Mouse (Mus musculus) intestine, embryonic 16.5 days (tissue): Measurements from ENCODE around the gene Tmeff2. TPM values are rescaled to one million over a fixed set of nuclear protein-coding genes. Genes with fewer than 3 reads are reported as not detected.

Source experiments
- ATAC-seq: fragments of 200-750 bp; cut with Nextera tagmentation; 2 replicates; pipeline ENCODE4 v1.8.0; 2017; ENCODE audit warnings: moderate TSS enrichment, moderate library complexity
- H3K27ac ChIP-seq: fragments of 300-500 bp; sonication (generic); 2 replicates; pipeline ENCODE4 v1.5.1; 2014; ENCODE audit warnings: mild to moderate bottlenecking, low read length
- H3K27me3 ChIP-seq: fragments of 300-500 bp; sonication (generic); replicated peaks from 2 replicates; pipeline ENCODE4 v1.6.1; 2014; ENCODE audit warnings: low read length, control low read depth, mixed read lengths; ENCODE audit not compliant: control insufficient read depth, insufficient read depth
- H3K36me3 ChIP-seq: fragments of 300-500 bp; sonication (generic); 2 replicates; pipeline ENCODE4 v1.6.1; 2014; ENCODE audit warnings: low read length, control low read depth; ENCODE audit not compliant: control insufficient read depth, insufficient read depth
- H3K4me1 ChIP-seq: fragments of 300-500 bp; sonication (generic); 2 replicates; pipeline ENCODE4 v1.6.1; 2014; ENCODE audit warnings: low read length, control low read depth, mixed read lengths; ENCODE audit not compliant: control insufficient read depth, insufficient read depth
- H3K4me2 ChIP-seq: fragments of 300-500 bp; sonication (generic); 2 replicates; pipeline ENCODE4 v1.6.1; 2014; ENCODE audit warnings: low read depth, low read length, control low read depth
- H3K4me3 ChIP-seq: fragments of 300-500 bp; sonication (generic); 2 replicates; pipeline ENCODE4 v1.5.1; 2014; ENCODE audit warnings: mild to moderate bottlenecking, low read length
- H3K9ac ChIP-seq: fragments of 300-500 bp; sonication (generic); 2 replicates; pipeline ENCODE4 v1.6.1; 2014; ENCODE audit warnings: low read depth, low read length
- H3K9me3 ChIP-seq: fragments of 300-500 bp; sonication (generic); 2 replicates; pipeline ENCODE4 v1.6.1; 2016; ENCODE audit warnings: low read length, control low read depth; ENCODE audit not compliant: control insufficient read depth
- WGBS: fragments of 180-500 bp; shearing (Covaris S2); extraction: QIAGEN DNeasy Blood & Tissue Kit; methylation state at CpG from one replicate; pipeline ENCODE4 v1.1.7; 2014; 5-methylcytosine and 5-hydroxymethylcytosine counted together
- polyA plus RNA-seq: library from polyadenylated mRNA; unstranded; fragments of >200 nt; fragmentation: Nextera tagmentation; extraction: Ambion mirVana; gene quantifications from 2 replicates; pipeline ENCODE4 v1.2.1, GENCODE M21; 2015

Tmeff2 gene
- polyA plus RNA-seq, 1 experiment from 2014 or later, result 10.7 TPM

DNA sequence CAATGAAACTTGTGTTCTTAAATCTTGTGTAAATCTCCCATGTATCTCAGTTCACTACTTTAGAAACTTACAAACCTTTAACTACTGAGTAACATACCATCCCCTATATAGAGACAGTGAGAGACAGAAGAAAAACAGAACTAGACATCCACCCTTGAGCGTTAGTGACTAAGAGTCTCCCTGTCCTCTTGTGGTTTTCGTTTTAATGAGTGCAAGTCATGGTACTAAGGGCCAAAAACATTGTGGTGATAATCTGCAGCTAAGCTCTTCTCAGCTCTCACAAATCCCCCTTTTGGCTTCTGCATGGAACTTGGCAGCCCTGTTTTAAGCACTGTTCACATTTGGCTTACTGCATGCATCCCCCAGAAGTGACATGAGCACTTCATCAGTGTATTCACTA is 34.6 kb downstream of the Tmeff2 start:
- ATAC-seq, result no peak
- H3K36me3 ChIP-seq, result no peaks in the 10 kb centered on the region
- no peak overlapping the region for H3K4me2 ChIP-seq
- no peak overlapping the region for H3K4me3 ChIP-seq
- no peak overlapping the region for H3K9ac ChIP-seq
- 66% methylated on average over 2 of the region's 2 CpGs for WGBS
- no peaks in the 10 kb centered on the region for H3K4me1 ChIP-seq
- H3K9me3 ChIP-seq, result no peaks in the 10 kb centered on the region
- no peaks in the 10 kb centered on the region; the same call in 1 of the 2 replicates for H3K27me3 ChIP-seq
- H3K27ac ChIP-seq, result no peak overlapping the region

GRCm38 (mm10) chr1:50935484-50935883 is 35.0 kb downstream of the Tmeff2 start:
- H3K27ac ChIP-seq, result no peak overlapping the region
- no peak overlapping the region for H3K4me2 ChIP-seq
- H3K9me3 ChIP-seq, result no peaks in the 10 kb centered on the region
- H3K36me3 ChIP-seq, result no peaks in the 10 kb centered on the region
- 80% methylated on average over 2 of the region's 2 CpGs for WGBS
- H3K4me3 ChIP-seq, result no peak overlapping the region
- ATAC-seq, result no peak
- no peak overlapping the region for H3K9ac ChIP-seq
- no peaks in the 10 kb centered on the region; the same call in 1 of the 2 replicates for H3K27me3 ChIP-seq
- no peaks in the 10 kb centered on the region for H3K4me1 ChIP-seq

- Histone ChIP-seq H3K27ac (no peak overlapping the region), H3K9me3 (no peaks in the 10 kb centered on the region), H3K27me3 (no peaks in the 10 kb centered on the region), H3K4me3 (no peak overlapping the region), H3K4me2 (no peak overlapping the region), H3K4me1 (no peaks in the 10 kb centered on the region), H3K36me3 (no peaks in the 10 kb centered on the region), H3K9ac (no peak overlapping the region)
- ATAC-seq, result no peak
- 80% methylated on average over 7 of the region's 7 CpGs for WGBS
These were observed 39.9 kb downstream of the Tmeff2 start for GRCm38 (mm10) chr1:50940131-50941039.

DNA sequence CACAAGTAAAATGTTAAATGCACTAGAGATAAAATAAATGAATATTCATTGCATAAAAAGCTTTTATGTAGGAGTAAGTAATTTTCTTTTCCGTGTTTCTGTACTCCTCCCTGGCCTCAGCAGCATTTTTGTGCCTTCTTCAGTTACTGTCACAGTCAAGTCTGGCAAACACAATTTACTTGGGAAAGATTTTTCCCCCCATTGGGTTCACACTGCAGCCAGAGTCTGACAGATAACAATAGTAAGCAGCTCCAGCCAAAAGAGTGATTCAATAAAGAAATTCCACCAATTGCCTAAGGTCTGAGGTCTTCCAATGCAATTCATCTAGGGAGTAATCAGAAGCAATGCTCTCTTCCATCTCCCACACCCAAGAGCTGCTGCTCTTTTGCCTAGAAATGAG is 48.1 kb downstream of the Tmeff2 start:
- Histone ChIP-seq H3K4me1 (no peaks in the 10 kb centered on the region), H3K27ac (no peak overlapping the region), H3K36me3 (no peaks in the 10 kb centered on the region), H3K4me3 (no peak overlapping the region), H3K4me2 (no peak overlapping the region), H3K27me3 (no peaks in the 10 kb centered on the region), H3K9ac (no peak overlapping the region), H3K9me3 (no peaks in the 10 kb centered on the region)
- ATAC-seq, result no peak
- 72% methylated on average over 1 of the region's 1 CpGs for WGBS

DNA sequence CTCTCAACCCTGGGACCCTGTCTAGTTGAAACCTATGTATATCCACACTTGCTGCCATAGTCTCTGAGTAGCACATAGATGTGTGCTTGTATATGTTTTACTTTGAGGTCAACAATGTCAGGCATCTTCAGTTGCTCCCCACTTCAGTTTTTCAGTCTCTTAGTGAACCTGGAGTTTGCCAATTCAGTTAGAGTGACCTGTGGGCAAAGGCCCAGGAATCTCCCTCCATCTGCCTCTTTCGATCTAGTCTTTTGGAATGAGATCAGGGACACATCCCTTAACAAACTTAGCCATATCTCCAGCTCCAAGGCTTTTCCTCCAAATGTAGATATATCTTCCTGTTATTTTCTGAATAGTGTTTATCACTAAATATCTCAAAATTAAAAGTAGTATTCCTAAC is 58.4 kb downstream of the Tmeff2 start:
- ATAC-seq, result no peak
- WGBS, result 91% methylated on average over 1 of the region's 1 CpGs
- H3K4me3 ChIP-seq, result no peak overlapping the region

DNA sequence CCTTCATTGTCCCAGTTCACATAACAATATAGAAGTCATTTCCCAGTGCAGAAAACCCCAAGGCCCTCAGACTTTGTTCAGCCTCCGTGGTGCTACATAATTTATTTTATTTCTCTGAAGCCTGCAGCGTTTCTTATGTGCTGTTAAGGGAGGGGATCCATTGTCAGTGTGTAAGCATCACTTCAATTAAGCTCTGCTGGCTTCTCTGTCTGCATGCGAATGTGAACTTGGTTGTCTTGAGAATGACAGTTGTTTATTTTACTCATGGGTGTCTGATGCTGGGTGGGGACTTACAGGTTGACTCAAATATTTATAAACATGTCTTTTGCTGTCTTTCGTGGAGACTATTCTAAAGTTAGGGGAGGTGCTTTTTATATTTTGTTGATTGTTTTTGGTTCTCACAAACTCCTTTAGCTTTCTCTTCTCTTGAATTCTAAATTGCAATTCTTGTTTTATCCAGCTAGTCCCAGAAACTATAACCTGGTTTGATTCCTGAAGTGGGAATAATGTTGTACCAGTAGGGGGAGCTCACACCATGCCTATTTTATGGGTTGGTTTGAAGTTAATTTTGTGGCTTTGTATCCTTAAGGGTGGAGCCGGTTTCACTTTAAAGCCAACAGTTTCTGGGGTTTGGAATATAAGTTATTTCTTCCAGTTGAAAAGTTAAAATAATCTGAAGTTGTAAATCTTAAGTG is 61.7 kb downstream of the Tmeff2 start:
- Histone ChIP-seq H3K27me3 (no peaks in the 10 kb centered on the region), H3K4me3 (no peak overlapping the region), H3K4me2 (no peak overlapping the region), H3K9ac (no peak overlapping the region), H3K36me3 (no peaks in the 10 kb centered on the region), H3K4me1 (no peaks in the 10 kb centered on the region), H3K9me3 (no peaks in the 10 kb centered on the region), H3K27ac (no peak overlapping the region)
- peak; percentile 53; the same call in 1 of the 2 replicates for ATAC-seq
- WGBS, result 23% methylated on average over 5 of the region's 5 CpGs

More for the DNA sequence above, 58.4 kb downstream of the Tmeff2 start:
- Histone ChIP-seq H3K4me1 (no peaks in the 10 kb centered on the region), H3K4me2 (no peak overlapping the region), H3K27me3 (no peaks in the 10 kb centered on the region), H3K27ac (no peak overlapping the region), H3K36me3 (no peaks in the 10 kb centered on the region), H3K9me3 (no peaks in the 10 kb centered on the region), H3K9ac (no peak overlapping the region)

- 31% methylated on average over 4 of the region's 4 CpGs for WGBS
- ATAC-seq, result no peak
- Histone ChIP-seq H3K4me3 (no peak overlapping the region), H3K4me1 (no peaks in the 10 kb centered on the region), H3K4me2 (no peak overlapping the region), H3K27ac (no peak overlapping the region), H3K9me3 (no peaks in the 10 kb centered on the region), H3K36me3 (no peaks in the 10 kb centered on the region), H3K27me3 (no peaks in the 10 kb centered on the region), H3K9ac (no peak overlapping the region)
These were observed 62.2 kb downstream of the Tmeff2 start for GRCm38 (mm10) chr1:50962649-50963000.

DNA sequence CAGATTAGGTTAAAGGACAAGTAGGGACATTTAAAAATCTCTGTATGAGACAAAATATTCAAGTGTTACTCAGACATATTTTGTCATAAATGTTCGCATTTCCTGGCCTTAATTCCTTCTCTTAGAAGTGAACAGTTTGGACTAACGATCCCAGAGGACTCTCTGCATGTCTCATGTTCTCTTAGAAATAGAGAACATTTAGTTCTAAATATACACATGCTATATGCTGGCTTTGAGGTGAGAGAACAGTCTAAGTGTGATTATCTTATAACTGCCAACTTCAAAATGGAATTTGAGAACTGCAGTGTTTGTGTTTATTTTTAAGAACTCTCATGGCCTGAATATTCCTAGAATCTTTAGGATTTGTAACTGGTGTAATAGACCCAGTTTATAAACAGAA is 69.2 kb downstream of the Tmeff2 start:
- Histone ChIP-seq H3K27me3 (no peaks in the 10 kb centered on the region), H3K36me3 (no peaks in the 10 kb centered on the region), H3K4me3 (no peak overlapping the region), H3K9ac (no peak overlapping the region), H3K4me1 (no peaks in the 10 kb centered on the region), H3K4me2 (no peak overlapping the region), H3K9me3 (no peaks in the 10 kb centered on the region), H3K27ac (no peak overlapping the region)
- 74% methylated on average over 2 of the region's 2 CpGs for WGBS
- no peak for ATAC-seq

DNA sequence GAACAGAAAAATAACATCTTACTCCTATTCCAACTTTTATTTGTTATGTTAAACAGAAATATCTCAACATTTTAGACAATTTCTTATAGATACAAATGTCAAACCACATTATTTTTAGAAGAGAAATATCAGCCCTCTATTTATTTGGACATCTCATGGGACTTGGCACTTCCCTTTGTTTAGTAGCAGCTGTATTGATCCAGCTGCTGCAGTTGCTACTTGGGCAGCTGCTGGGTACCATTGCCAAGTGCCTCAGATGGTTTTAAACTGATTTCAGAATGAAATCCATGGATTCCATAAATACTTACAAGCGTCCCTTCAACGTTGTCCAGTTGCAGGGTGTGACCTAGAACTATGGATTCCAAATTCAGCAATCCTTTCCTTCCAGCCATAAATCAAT is 70.4 kb downstream of the Tmeff2 start:
- no peaks in the 10 kb centered on the region for H3K27me3 ChIP-seq
- H3K9me3 ChIP-seq, result no peaks in the 10 kb centered on the region
- no peak overlapping the region for H3K4me3 ChIP-seq
- no peaks in the 10 kb centered on the region for H3K36me3 ChIP-seq
- H3K4me1 ChIP-seq, result no peaks in the 10 kb centered on the region
- no peak overlapping the region for H3K4me2 ChIP-seq
- WGBS, result 39% methylated on average over 2 of the region's 2 CpGs
- ATAC-seq, result no peak
- H3K9ac ChIP-seq, result no peak overlapping the region
- H3K27ac ChIP-seq, result no peak overlapping the region
